Comparison of ENCODE assay signal across 15 mouse cellular contexts in genomic region chr14:56276096-56276495, GRCm38 (mm10). TPM values are rescaled to one million over a fixed set of nuclear protein-coding genes. Genes with fewer than 3 reads are reported as not detected.
"Had no signal": no experiment of that assay in that cellular context is flagged by ENCODE, and none has a peak within 500 bp of the region (broad histone marks: within the 10 kb centered on the region; RNA-seq: fewer than 3 reads in every experiment).

No protein-coding gene starts in this region.

RNA-seq across cellular contexts. Expression of gene Gzmb, which starts 14.0 kb away (rescaled TPM):
- polyA plus RNA-seq: cortical plate, adult 2 months; embryonic facial prominence, embryonic 10.5 days; embryonic facial prominence, embryonic 11.5 days; erythroblast, embryonic 14.5 days; forebrain, embryonic 10.5 days; forebrain, embryonic 11.5 days; forebrain, embryonic 12.5 days; forebrain, embryonic 13.5 days; forebrain, embryonic 14.5 days; forebrain, embryonic 15.5 days; forebrain, embryonic 16.5 days; forebrain, postnatal 0 days had no signal

RNA-seq across cellular contexts. Expression of gene Gzmc, which starts 41.6 kb away (rescaled TPM):
- polyA plus RNA-seq: cortical plate, adult 2 months; embryonic facial prominence, embryonic 11.5 days; embryonic facial prominence, embryonic 12.5 days; erythroblast, embryonic 14.5 days; forebrain, embryonic 10.5 days; forebrain, embryonic 11.5 days; forebrain, embryonic 12.5 days; forebrain, embryonic 13.5 days; forebrain, embryonic 14.5 days; forebrain, embryonic 15.5 days; forebrain, embryonic 16.5 days; forebrain, postnatal 0 days; gonadal fat pad, adult 2 months; heart, adult 2 months had no signal
